Mouse (Mus musculus): ENCODE measurements around the gene Agmo. TPM values are rescaled to one million over a fixed set of nuclear protein-coding genes. Genes with fewer than 3 reads are reported as not detected.

The Agmo gene
- total RNA-seq, 2 experiments from 2014 or later, result 3.0 to 3.3 TPM

- intact Hi-C loops (cut with DNase I), result no loop called here
- DNase-seq (ENCODE audit: low spot score in 2 of 2), result no peak
These were observed 161.1 kb downstream of the Agmo start for GRCm38 (mm10) chr12:37402541-37402940.

DNA sequence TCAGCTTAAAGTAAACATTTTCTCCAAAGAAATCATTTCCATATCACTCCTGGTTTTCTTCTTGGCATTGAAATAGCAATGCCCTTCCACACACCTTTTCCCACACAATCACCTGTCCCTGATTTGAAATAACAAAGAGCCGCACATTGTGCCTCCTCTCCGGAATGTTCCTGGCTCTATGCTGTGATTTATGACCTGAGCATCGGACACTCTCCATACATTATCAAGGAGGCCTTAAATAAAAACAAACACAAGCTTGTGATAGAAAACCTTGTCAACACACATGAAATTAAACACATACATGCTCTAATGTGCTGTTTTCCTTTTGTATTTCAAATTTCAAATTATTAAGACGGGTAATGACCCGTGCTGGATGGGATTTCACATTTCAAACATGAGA lies 184.9 kb downstream of the Agmo start:
- intact Hi-C loops (cut with DNase I), result no loop called here
- no peak for DNase-seq (ENCODE audit: low spot score in 2 of 2)

DNA sequence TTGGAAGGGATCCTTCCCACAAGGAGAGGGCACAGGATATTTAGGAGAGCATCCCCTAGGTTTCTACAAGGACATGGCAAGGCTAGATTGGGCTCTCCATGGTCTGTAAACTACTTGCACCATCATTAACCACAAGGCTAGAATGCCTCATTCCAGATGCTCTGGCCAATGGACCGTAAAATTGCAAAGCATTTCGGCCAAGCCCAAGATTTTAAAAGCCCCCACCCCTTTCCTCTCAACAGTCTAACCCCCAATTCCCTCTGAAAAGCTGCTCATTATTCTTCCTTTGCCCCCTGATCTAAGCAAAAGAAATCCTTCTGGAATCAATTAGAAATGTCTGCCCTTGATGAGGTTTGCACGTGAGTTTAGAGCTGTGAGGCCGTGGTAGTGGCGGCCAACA lies 185.3 kb downstream of the Agmo start:
- no peak for DNase-seq (ENCODE audit: low spot score in 2 of 2)
- intact Hi-C loops (cut with DNase I), result no loop called here

DNA sequence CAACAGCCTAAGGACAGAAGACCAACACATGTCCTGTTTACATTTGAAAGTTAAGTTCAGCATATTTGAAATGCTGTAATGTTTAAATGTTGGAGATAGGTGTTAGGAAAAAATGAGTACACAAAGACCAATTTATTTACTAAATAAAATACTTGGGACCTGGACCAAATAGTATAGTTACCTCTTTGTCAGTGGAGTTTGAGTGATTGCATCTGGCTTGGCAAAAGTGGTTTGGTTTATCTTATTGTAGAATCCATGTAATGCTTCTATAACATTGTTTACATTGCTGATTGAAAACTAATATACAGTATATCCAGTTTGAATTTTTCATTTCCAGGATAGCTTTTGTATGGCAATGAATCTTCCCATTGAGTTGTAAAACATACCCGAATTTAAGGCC lies 193.0 kb downstream of the Agmo start:
- no peak for DNase-seq (ENCODE audit: low spot score in 2 of 2)
- intact Hi-C loops (cut with DNase I), result no loop called here

GRCm38 (mm10) chr12:37442486-37443013 lies 201.1 kb downstream of the Agmo start:
- intact Hi-C loops (cut with DNase I), result no loop called here
- DNase-seq (ENCODE audit: low spot score in 2 of 2), result no peak

GRCm38 (mm10) chr12:37445255-37445654 lies 203.8 kb downstream of the Agmo start:
- DNase-seq (ENCODE audit: low spot score in 2 of 2), result no peak
- intact Hi-C loops (cut with DNase I), result no loop called here

GRCm38 (mm10) chr12:37449597-37449996 lies 208.2 kb downstream of the Agmo start:
- no peak for DNase-seq (ENCODE audit: low spot score in 2 of 2)
- intact Hi-C loops (cut with DNase I), result no loop called here

DNA sequence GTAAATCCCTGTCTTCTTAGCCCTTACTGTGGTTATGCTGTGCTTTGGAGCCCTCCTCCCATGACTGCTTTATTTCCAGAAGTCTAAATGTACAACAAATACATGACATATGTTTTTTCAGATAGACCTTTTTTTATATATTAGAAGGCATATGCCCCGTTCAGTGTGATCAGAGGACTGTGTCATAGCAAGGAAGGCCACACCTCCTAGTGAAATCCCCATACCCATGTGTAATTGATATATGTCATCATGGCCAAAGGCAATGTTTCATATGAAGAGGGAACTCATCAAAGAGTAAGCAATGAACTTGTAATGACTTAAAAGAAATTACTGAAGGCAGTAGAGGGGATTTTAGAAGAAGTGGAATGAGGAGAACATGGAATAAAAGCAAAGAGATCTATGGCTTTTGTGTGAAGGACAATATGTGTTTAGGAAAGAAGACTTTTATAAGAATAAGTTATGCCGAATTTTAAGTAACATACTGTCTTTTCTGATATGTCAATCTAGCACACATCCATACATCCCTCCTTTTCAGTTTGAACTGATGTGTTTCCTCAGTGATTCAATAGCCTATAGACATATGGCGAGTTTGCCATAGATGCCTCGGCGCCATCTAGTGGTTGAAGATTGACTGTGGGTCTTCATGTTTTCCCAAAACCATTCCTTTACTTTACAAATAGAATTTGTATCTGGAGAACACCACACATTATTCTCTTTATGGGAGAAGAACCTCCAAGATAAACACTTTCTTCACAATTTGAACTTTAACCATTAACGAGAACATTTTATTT lies 209.1 kb downstream of the Agmo start:
- intact Hi-C loops (cut with DNase I), result loop anchor here (1.0 to 2.0 kb wide), 2 partner anchors 373 to 736 kb away; no protein-coding TSS in a partner anchor
- peak; percentile 73 to 80 for DNase-seq (ENCODE audit: low spot score in 2 of 2)

- intact Hi-C loops (cut with DNase I), result no loop called here
- DNase-seq (ENCODE audit: low spot score in 2 of 2), result no peak
These were observed 230.2 kb downstream of the Agmo start for GRCm38 (mm10) chr12:37471631-37472030.

- intact Hi-C loops (cut with DNase I), result no loop called here
- no peak for DNase-seq (ENCODE audit: low spot score in 2 of 2)
These were observed 235.4 kb downstream of the Agmo start for GRCm38 (mm10) chr12:37476849-37477248.

DNA sequence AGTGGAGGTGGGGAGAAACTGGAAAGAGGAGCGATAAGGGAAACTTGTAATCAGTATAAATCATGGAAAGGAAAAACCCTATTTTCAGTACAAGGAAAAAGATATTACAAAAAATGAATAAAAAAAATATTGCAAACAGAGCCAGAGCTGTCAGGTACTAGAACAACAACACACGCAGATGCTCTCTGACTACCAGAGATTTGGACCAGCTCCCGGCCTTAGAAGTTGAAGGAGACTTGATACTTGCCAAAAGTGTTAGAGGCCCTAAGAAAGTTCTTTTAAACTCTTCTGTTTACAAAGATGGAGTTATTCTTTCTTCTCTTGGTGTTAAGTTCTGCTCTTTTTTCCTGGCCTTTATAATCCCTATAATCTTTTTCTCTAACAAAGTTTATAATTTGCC lies 246.6 kb downstream of the Agmo start:
- intact Hi-C loops (cut with DNase I), result no loop called here

GRCm38 (mm10) chr12:37498871-37499270 lies 257.4 kb downstream of the Agmo start:
- intact Hi-C loops (cut with DNase I), result no loop called here
- no peak for DNase-seq (ENCODE audit: low spot score in 2 of 2)

More for the DNA sequence above, 246.6 kb downstream of the Agmo start:
- DNase-seq (ENCODE audit: low spot score in 2 of 2), result no peak

GRCm38 (mm10) chr12:37507406-37507805 lies 266.0 kb downstream of the Agmo start:
- intact Hi-C loops (cut with DNase I), result no loop called here
- DNase-seq (ENCODE audit: low spot score in 2 of 2), result no peak

DNA sequence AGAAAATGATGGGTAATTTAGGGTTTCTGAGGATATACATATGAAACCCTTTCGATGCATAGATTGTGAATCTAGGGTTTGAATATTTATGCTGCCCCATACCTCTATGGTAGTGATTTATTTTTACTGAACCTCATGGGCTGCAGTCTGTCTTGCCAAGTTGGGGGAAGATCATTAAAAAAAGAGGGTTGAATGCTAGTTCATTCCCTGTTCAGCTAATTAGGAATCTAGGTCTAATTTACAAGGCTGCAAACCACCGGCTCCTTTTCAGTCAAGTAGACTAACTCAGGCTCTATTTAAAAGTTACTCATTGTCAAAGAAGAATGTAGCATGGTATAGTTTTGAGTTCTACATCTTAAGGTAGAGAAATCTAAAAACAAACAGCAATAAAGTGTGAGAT lies 266.4 kb downstream of the Agmo start:
- intact Hi-C loops (cut with DNase I), result no loop called here

GRCm38 (mm10) chr12:37521772-37522171 lies 280.3 kb downstream of the Agmo start:
- DNase-seq (ENCODE audit: low spot score in 2 of 2), result peak; percentile 7 to 85
- intact Hi-C loops (cut with DNase I), result no loop called here

More for the DNA sequence above, 266.4 kb downstream of the Agmo start:
- no peak for DNase-seq (ENCODE audit: low spot score in 2 of 2)

DNA sequence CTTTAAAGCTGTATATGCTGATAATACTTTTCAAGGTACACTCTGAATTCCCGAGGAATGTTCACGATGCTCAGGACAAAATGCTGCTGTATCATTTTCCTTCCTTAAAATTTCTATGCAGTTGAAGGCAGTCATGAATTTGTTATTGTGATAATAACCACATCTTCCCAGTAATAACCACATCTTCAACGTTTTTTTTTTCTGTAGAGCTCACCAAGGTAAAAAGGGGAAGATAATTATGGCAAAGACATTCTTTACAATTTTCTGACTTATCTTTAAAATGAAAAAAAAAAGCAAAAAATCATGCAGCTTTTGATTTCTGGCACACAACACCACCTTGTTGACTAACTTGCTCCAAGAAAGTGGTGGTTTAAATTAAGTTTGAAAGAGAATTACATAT lies 283.2 kb downstream of the Agmo start:
- DNase-seq (ENCODE audit: low spot score in 2 of 2), result no peak
- intact Hi-C loops (cut with DNase I), result no loop called here

GRCm38 (mm10) chr12:37540994-37541393 lies 299.6 kb downstream of the Agmo start:
- intact Hi-C loops (cut with DNase I), result no loop called here
- DNase-seq (ENCODE audit: low spot score in 2 of 2), result no peak

DNA sequence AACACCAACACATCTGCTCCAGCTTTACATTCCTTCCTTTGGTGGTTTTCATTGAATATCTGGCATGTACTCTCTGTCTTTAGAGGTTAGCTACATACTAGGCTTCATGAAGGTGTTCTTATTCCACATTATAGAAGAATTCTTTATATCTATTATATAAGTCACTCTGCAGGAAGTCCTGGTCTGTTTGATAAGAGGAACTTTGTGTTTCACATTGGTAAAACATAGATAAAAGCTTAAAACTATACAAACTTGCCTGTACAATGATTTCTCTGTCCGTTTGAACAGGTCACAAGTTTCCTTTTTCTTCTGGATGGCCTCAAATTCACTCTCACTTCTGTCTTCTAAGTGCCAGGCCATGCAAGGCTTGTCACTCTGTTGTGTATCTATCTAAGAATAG lies 316.8 kb downstream of the Agmo start:
- intact Hi-C loops (cut with DNase I), result no loop called here
- DNase-seq (ENCODE audit: low spot score in 2 of 2), result no peak

DNA sequence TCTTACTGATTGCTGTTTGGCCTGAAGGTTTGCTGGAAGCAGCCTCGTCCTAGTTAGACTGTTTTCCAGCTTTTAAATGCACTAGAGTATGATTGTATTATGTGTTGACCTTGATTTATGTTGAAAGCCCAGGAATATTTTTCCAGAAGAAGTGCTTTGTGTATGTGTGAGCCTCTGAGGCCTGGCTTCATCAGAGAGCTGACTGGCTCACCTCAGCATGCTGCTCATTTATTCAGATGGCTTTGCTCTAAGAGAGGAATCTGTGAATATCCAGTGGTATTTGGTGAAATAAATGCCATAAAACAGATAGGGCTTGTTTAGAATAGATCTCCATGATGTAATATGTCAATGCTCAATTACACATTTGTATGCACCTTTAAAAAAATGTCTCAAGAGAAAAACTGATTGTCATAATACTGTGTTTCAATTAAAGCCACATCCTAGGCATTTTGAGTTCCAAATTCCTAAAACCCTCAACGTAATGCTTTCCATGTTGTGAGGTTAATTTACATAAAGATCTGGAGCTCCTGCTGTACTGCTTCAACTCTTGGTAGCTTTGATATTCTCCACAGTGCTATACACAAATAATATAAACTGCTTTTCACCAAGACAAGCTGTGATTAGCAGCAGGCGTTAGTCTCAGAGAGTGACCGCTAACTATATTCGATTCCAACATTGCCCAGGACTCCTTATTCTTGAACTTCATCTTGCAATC lies 324.6 kb downstream of the Agmo start:
- intact Hi-C loops (cut with DNase I), result no loop called here
- no peak for DNase-seq (ENCODE audit: low spot score in 2 of 2)

DNA sequence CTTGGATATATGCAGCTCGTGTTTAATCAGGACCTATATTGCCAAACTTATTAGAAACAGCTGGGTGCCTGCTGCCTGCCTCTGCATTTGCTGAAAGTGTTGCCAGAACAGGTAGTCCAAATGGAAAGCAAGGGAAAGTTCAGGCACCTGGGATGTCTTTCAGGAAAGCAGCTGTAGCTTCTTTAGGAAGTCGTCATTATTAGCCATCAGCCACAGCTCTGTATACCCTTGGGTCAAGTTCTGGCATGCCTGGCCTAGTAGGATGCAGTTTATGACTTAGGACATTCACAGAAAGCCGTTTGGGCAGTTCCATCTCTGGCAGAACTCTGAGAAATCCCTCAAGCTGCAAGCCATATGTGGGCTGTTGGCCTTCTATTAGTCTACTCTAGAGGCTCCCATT lies 330.5 kb downstream of the Agmo start:
- intact Hi-C loops (cut with DNase I), result loop anchor here (2.0 kb wide), 1 partner anchor 21 kb away; no protein-coding TSS in a partner anchor

GRCm38 (mm10) chr12:37582777-37583176 lies 341.3 kb downstream of the Agmo start:
- intact Hi-C loops (cut with DNase I), result loop anchor here (10.0 kb wide), 2 partner anchors 498 to 868 kb away; no protein-coding TSS in a partner anchor
- peak in 1 of 2 experiments; percentile 17 for DNase-seq (ENCODE audit: low spot score in 2 of 2)

More for the DNA sequence above, 330.5 kb downstream of the Agmo start:
- no peak for DNase-seq (ENCODE audit: low spot score in 2 of 2)

Data from left cerebral cortex, postnatal 25 days (tissue).